Mouse (Mus musculus) urinary bladder, postnatal 14 days (tissue): ENCODE measurements around the gene Cpm.
"Not testable (repeated sequence)": the region's sequence is repeated elsewhere in the genome, so short reads cannot be mapped to it uniquely, and the experiment has no call there.

Experiments
- DNase-seq: peaks from one replicate; pipeline ENCODE4 v3.0.0; 2021; ENCODE audit warnings: low spot score

Cpm gene

DNA sequence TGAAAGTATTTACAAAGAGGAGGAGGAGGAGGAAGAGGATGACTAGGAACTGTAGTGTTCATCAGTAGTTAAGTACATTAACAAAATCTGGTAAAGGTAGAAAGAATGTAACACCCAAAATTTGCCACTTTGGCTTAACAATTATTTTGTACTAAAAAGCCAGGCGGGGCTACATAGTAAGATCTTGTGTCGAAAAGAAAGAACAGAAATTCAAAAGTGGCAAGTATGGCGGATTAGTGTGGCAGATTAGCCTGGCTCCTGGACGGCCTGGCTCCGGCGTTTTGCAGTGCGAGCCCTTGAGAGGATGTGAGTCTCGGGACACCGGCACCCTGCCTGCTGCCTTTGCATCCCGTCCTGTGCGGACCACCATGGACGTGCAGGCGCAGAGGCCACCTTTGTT lies 35.4 kb upstream of the Cpm start:
- no peak for DNase-seq

DNA sequence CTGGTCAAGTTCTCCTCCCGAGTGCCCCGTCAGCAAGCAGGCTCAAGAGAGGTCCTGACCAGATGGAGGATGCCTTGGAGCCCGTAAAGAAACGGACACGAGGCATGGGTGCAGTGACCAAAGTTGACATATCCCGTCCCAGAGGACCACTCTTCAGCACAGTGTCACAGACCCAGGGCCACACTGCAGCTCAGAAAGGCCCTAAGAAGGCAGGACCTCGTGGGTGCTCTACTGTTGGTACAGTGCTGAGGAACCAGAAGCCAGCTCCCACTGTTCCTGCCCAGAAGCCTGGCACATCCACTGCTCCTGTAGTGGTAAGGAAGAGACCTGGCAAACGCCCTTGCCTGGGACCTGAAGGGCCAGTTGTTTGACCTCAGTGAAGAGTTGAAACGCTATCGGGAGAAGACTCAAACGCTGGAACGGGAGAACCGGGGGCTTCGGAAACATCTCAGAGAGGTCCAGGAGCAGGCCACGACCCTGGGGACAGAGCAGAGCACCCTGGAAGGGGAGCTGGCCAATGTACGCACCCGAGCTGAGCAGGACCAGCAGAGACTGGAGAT lies 34.9 kb upstream of the Cpm start:
- DNase-seq = no peak

DNA sequence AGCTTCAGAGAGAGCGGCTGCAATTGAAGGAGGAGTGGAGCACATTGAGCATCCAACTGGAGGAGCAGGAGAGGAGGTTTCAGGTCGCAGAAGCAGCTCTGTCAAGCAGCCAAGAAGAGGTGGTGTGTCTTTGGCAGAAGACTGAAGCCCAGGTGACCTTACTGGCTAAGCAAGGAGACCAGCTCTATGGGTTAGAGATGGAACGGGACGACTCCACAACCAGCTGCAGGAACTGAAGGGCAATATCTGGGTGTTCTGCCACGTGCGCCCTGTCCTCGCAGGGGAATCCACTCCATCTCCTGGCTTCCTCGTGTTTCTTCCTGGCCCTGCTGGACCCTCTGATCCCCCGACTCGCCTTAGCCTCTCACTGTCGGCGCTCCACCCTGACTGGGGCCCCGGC lies 34.4 kb upstream of the Cpm start:
- DNase-seq = no peak

DNA sequence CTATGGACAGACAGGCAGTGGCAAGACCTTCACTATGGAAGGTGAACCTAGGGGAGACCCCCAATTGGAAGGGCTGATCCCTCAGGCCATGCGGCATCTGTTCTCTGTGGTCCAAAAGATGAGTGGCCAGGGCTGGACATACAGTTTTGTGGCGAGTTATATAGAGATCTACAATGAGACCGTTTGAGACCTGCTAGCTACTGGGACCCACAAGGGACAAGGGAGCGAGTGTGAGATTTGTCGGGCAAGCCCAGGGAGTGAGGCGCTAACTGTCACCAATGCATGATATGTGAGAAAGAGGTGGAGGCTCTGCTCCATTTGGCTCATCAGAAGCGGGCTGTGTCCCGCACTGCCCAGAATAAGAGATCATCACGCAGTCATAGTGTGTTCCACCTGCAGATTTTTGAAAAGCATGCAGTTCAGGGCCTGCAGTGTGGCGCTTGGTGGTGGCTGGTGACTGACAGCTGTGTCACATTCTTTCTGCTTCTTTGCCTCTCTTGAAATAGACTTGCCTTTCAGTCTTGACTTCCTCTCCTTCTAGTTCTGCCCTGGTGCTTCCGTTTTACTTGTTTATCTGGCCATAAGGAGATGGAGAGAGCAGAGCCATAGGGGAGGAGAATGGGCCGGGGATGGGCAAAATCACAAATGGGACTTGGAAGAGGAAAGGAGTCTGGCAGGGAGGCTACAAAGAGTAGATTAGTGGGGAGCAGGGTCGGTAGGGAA lies 33.7 kb upstream of the Cpm start:
- no peak for DNase-seq

DNA sequence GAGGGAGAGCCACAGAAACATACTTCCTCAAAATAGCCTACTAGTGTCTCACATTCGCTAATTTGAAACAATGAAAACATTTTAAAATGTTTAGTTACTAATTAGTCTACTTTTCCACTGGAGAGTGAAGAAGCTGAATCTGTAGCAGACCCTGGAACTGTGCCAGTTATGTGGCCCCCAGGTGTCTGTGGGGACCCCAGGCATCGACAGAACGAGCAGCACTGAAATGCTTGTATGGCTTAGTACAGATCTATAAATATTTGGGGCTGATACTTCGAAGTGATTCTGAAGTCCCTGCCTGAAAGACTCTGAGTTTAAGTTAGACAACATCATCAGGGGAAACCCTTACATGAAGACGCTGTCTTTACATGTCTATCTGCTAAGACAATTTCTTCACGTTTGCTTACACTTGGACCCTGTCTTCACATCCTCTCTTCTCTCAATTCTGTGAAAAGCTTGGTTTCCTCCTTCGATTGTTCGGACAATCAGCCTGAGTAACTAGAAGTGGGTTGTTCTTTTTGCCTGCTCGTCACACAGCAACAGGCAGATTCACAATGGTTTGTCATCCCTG lies 33.0 kb upstream of the Cpm start:
- no peak for DNase-seq

DNA sequence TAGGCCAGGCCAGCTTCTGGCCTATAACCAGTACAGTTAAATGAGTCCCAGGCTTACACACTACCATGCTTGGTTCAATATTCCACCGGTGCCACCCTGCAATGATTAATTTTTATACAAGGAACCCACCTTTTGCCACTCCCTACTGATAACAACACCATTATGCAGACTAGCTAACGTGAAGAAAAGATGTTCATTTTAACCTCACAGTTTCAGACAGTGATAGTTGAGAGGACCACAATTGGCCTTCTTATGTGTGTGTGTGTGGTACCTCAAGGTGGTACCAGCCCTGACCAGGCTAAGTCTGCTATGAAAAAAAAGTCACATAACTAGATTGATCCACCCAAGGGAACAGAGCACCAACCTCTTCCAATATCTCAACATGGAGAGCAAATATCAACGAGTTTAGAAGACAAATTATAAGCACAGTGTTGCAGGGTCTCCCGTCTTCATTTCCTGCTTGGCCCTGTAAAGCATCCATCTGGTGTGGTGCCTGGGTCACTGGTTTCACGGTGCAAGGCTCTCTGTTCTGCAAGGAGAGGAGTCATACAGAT lies 32.5 kb upstream of the Cpm start:
- no peak for DNase-seq

DNA sequence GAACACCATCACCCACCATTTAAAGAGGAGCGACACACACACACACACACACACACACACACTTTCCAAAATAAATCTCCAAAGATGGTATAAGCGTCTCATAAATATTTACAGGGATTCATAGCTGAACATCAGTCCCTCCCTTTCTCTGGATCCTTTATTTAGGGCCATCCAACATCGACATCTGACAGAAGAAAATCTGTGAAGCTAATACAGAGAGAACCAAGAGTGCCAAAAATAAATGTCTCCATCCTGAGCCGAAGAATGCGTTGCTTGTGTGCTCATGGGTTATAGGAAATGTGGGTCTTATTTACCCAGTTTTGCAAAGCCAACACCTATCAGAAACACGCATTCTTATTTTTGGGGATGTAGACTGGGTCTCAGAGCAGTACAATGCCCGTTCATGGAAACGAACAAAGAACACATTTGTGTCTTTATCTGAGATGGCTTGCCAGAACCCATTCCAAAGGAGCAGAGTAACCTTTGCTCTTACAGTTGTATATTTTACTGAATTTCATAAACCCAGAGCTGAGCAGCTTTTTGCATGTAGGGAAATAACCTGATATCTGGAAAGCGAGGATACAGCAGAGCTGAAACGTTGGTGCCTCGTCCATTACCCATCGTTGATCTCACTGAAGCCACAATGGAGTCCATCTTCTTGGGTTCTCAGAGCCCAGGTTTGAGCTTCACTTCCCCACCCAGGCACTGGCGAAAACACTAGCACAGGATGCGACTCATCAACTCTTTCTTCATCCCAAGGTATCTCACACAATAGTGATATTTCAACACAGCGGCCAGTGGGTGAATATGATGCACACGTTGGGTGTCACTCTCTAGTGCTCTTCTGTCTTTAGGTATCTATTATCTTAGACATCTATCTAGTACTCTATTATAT lies 31.7 kb upstream of the Cpm start:
- not testable (repeated sequence) for DNase-seq

DNA sequence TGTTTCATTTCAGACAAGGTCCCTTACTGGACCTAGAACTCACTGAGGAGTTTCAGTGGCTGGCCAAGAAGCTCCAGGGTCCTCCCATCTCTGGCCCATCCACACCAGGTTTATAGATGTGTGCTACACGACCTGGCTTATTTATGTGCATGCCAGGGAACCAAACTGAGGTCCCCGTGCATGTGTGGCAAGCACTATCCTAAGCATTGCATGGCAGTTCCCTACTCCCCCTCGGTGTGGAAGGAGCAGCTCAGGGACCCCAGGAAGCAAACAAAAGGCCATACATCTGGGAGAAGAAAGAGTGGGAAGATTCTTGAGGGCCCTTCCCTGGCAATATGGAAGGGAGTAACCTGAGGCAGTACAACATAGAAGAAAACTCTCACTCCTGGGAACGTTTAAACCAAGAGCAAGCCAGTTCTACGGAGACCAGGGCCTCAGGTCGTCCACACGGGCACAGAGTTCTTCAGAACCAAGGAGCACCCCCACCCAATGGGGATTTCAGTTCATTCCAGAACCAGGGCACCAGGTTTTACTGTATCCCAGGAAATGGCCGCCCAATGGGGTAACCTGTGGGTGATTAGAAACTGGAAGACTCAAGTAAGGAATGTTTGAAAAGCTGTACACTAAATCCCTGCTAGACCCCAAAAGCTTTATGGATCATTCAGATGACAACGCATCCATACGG lies 30.9 kb upstream of the Cpm start:
- DNase-seq = no peak

DNA sequence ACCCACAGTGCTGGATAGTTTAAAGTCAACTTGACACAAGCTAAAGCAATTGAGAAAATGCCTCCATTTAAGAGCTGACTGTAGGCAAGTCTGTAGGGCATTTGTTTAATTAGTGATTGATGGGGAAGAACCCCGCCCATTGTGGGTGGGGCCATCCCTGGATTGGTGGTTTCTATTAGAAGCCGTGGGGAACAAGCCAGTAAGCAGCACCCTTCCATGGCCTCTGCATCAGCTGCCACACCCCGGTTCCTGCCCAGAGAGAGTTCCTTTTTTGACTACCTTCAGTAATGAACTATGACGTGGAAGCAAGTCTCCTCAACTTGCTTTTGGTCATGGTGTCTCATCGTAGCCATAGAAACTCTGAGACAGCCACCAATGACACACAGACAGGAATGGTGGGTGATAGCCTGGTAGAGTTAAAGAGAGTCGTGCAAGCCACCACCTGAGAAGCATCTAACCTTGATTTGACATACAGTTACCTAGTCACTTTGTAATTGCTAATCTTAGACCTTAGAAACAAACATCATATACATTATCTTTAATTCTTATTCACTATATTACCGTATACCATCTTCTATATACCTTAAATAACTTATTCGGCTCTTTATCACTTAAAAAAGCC lies 30.2 kb upstream of the Cpm start:
- not testable (repeated sequence) for DNase-seq

DNA sequence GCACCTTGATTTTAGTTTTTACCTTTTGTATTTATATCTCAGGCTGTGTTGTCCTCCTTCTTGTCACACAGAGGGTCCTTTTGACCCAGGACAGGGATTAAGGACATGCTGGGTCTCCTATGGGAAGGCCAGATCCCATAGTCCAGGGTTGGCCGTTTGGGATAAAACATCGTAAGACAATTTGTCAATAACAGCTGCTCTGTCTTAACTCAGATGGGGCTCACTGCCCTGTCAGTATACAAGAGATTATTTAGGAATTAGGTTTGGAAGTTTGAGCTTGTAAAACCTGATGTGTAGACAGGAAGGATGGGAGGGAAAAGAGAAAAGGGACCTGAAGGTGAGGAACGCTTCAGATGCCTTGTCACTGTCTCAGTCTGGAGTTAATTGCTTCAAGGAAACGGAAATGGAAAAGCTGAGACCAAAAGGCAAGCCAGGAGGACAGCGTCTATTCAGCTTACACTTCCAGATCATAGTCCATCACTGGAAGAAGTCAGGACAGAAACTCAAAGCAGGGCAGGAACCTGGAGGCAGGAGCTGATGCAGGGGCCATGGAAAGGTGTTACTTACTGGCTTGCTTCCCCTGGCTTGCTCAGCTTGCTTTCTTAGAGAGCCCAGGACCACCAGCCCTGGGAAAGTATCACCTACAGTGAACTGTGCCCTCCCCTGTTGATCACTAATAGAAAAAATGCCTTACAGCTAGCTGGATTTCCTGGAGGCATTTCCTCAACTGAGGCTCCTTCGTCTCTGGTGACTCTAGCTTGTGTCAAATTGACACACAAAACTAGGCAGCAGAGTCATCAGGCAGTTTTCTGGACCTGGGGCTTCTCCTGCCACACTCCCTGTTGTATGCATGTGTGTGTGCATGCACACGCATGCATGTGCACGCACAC lies 27.9 kb upstream of the Cpm start:
- DNase-seq = no peak

DNA sequence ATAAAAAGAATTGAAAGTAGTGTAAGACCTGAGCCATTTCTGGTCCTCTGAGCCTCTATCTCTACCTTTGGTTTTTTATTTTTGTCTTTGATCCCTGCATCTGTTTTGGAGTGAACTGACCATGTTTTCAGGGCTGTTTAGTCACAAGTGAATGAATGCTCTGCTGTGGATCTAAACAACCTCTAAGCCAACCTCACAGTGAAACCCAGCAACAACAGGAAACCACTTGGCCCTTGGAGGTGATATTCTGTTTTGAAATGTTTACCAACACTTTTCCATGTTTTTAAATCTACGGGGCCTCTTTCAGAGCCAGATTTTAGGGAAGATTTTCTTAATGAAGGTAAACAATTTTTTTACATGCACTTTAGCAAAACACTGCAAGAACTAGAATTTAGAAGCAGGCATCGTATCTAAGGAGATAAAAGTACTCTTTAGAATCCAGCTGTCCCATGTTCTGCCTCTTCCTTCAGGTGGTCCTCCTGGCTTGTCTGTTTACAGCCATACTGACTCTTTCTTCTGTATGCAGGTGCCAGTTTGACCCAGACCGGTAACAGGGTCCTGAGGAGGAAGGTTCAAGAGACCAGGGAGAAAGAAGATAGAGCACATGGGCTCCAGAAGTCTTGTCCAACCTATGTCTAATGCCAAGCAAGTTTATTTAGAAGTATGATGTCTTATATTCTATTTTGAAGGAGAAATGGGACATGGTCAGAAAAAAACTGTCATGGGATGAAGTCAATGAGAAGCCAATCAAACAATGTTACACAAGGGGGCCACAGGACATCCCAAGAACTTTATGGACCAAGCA lies 26.8 kb upstream of the Cpm start:
- no peak for DNase-seq

DNA sequence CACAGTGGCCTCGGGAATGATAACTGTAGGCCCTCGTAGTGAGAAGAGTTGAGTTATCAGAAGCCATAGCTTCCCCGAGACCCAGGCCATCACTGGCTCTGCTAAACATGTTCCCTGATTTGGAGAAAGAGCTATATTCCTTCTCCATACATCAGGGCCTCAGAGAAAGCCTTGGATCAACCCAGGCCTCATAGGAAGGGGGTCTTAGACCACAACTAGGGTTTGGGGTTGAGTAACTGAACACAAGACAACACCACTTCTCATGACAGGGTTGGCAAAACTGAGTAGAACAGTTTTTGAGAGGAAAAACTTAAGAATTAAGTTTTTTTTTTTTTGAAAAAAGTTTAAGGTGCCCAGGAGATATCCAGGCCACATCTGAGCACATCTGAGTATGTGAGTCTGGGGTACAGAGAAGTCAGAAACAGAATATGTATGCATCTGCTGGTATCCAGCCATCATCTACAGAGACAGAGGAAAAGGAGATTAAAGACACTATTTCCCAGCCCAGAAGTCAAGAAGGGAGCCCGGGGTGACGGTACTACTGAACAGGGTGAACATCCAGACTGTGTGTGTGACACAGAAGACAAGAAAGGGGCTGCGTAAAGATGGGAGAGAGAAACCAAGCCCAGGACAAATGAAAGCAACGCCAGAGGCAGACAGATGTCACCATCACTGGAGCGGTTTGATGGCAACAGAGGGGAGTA lies 26.0 kb upstream of the Cpm start:
- DNase-seq = no peak

DNA sequence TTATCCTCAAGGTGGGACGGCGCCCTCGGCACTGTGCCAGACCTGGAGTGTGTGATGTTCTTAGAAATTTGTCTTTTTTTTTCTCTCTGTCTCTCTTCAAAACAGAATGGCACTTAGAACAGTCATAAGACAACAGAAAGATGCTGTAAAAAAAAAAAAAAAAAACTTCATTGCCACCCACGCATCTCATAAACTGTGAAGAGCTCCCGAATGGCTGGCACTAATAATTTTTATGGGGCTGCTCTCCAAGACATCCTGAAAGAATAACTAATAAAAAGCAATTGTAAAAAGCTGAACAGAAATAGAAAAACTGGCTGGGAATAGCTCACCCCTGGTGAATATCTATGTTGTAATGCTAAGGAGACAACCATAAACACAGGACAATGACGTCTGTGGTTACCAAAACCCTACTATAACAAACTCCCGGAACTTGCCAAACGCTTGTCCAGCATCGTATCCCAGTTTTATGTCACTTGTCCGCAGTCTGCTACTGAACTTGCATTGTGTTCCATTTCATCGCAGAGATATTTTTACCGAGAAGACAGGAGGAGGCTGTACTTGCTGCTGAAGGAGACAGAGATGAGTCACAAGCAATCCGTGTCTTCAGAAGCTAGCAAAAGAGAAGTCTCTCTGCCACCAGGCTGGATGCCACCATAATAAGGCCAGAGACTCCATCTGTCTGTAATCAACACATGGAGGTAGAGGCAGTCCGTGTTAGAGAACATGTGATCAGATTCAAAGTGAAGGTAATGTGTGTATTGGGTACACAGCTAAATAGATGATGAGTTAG lies 25.3 kb upstream of the Cpm start:
- no peak for DNase-seq

DNA sequence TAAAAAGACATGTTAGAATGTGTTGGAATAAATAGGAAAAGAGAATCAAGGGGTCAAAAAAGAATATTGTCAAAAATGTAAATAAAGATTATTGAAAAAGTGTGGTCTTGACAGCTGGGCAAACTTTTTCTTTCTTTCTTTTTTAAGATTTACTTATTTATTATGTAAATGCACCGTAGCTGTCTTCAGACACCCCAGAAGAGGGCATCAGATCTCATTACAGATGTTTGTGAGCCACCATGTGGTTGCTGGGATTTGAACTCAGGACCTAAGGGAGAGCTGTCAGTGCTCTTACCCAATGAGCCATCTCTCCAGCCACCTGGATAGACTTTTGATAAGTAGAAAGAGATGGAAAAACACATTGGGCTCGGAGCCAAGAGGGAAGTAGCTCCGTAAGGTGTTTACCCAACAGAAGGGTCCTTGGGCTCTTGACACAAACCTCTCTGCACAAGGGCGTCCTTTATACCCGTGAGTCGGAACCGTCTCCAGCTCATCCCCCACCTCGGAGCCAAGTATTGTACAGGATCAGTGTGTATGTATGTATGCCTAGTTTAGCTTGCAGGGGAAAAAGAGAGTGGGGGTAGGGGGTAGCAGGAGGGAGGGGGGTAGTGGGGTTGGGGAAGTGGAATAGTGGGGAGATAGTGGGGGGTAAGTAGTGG lies 24.5 kb upstream of the Cpm start:
- no peak for DNase-seq

DNA sequence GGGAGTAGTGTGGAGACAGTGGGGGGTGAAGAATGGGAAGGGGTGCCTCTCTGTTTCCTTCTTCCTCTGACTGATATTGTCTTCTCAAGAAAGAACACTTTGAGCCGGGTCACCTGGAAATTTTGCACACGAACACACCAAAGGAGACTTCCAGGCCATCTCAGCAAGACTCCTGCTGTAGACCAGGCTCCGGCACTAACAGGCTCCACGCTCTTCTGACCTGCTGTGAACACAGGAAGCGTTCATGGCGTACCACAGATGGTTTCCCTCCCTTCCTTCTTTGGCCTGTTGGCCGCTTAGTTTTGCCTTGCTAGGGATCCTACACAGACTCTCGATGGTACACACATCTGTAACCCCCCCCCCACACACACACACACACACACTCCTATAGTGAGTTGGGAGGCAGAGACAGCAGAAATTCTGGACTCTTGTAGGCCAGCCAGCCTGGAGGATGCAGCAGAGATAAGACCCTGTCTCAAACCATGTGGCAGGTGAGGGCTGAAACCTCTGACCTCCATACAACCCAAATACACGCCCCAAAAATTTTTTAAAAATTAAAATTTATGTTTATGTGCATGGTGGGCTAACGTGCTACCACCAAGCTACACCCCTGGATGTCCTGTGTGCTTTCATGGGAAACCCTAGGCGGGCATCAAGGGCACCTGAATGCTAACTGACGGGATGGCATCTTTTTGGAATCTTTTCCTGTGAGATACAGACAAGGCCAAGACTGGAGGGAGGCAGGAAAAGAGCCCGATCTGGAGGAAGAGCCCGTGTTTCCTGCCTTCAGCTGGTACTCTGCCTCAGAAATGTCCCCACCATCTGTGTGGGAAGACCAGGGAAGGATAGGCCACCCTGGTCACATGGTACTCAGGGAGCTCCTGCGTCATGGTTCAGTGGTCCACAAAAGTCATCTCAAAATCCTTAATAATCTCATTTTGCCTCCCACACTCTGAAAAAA lies 23.7 kb upstream of the Cpm start:
- DNase-seq = no peak

DNA sequence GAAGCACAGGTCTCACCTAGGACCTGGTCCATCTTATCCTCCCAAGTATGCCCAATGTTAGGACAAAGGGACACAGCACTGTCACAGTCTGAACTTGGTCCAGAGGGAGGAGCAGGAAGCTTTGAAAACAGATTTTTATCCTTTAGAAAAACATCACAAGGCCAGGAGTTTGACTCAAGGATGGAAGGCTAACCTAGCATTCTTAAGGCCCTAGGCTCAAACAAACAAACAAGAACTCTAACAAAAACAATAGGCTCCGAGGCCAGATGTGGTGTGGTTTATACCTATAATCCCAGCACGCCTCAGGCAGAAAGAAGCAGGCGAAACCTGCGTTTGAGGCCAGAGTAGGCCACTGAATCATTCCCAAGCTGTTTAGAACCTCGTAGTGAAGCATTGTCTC lies 22.9 kb upstream of the Cpm start:
- DNase-seq = no peak
